Mouse (Mus musculus) MEL-GATA-1-ER (cell line): ENCODE measurements around the gene Wdr63.

ENCODE experiments used
- DNase-seq: peaks from one replicate; pipeline ENCODE4 v3.0.0-alpha.2; 2012; ENCODE audit warnings: low read depth; ENCODE audit errors: extremely low read depth

The Wdr63 gene

DNA sequence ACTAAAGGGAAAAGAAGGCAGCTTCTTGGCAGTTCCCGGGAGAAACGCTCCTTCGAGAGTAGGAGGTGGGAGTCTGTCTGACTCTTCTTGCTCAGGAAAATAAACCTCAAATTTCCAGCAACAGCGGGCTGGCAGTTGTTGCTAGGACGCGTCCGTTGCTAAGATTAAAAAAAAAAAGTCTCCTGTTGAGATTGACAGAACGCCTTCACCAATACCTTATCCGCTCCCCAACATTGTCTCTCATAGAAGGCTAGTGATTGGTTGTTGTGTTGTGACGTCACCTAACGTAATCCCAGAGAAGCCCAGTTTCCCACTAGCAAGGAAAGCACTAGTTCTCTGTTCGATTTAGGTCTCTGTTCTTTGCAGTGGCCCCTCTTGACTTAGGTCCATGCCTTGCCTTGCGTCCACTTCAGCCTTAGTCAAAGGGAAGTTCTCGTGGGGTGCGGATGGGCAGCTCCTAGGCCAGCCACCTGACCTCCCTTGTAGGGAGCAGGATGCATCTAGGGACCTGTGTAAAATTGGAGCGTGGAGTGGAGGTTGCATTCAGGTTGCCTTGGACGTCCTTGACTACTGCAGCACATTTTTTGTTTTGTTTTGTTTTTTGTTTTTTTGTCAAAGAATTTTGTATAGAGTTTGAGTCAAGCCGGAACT lies at the start of gene Wdr63:
Gene Wdr63 (minus strand): TSS at position 210 of the 651 bp plus-strand sequence.
- no peak for DNase-seq

DNA sequence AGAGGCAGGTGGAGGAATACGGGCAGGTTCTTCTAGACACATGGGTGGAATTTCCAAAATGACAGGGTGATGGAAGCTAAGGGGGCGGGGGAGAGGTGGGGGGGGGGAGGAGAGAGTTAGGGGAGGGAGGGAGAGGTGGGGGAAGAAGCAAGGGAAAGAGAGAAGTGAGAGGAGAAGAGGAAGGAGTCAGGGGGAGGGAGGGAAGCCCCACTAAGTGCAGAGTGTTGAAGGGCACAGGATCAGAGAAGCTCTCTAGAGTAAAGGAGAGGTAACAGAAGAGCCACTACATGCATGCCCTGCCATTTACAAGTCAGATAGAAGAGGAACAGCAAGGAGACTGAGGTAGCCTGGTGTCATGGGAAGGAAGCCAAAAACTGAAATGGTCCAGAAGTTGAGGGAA lies 48.9 kb upstream of the Wdr63 start:
- no peak for DNase-seq

DNA sequence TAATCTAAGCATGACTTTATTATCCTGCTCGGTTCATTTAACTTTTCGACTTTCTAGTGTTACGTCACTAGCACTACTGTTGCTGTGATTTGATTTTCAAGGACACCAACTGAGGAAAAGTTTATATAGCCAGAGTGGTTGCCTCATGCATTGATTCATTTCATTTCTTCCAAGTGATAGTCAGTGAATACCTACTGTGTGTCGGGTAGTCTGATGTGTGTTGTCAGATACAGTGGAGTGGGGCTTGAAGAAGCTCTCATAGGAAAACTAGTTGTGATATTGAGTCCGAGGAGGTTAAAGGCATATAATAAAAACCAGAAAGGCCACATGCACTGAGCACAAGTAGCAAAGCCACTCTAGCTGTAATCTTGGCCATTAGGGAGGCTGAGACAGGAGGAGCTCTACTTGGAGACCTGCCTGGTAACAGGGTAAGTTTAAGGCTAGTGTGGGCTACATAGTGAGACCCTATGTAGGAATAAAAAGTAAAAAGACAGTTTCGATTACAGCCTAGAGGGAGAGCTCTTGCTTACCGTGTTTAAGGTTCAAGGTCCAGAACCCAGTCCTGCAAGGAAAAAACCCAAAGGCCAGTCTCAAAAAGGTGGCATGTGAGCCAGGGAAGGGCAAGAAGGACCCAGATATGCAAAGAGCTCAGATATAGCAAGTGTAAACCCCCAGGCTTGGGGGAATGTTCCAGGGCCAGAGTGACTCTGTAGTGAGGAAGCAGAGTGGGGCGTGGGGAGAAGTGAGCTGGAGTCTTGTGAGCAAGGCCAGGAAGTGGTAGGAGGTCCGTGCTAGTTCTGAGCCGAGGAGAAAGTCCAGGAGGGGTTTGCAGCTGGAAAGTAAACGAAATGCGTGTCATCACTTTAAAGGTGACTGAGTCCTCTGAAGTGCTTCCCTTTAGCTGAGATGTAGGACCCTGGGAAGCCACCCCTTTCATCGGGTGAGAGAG lies 48.0 kb upstream of the Wdr63 start:
- no peak for DNase-seq

DNA sequence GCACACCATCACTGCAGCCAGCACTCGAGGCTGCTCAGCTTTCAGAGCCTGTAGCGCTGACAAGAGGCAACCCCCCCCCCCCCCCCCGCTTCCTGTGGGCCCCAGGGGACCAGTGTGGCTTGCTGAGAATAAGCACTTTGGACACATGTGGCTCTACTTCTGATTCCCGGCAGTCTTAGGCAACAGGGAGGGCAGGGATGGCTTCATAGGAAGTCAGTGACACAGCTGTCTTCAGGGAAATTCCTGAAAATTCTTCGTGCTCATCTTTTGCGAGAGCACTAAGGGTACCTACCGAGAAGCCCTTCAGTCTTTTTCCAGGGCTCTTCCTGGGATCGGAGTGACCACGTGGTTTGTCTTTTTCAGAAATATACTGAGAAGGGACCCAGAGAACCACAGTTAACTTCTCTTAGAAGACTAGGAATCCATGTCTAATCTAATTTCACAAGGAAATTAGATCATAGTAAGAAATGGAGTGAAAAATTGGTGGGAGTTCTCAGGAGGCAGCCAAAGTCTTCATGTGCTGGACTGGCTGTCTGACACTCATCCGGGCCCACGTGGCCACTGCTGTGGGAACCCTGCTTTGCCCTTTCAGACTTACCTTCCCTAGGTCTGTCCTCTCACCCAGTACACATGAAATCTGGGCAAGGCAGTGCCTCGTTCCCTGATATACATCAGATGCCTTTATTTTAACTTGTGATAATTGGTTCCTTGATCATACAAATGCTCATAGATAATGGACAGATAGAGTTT lies 46.1 kb upstream of the Wdr63 start:
- no peak for DNase-seq

DNA sequence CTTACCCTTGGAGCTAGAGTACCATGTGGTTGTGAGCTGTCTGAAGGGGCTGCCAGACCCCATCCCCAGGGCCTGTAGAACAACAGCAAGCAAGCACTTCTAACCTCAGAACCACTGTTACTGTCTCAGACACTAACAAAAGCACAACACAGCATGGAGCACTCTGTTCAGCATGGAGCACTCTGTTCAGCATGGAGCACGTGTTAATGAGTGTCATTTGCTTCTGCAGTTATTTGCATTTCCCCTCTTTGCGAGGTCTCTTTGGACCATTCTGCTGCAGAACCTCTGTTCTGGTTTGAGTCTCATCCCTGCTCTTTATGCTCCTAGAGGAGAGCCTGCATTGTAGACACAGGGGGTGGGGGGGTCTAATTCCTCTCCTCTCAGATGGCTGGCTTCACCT lies 45.0 kb upstream of the Wdr63 start:
- DNase-seq: no peak

DNA sequence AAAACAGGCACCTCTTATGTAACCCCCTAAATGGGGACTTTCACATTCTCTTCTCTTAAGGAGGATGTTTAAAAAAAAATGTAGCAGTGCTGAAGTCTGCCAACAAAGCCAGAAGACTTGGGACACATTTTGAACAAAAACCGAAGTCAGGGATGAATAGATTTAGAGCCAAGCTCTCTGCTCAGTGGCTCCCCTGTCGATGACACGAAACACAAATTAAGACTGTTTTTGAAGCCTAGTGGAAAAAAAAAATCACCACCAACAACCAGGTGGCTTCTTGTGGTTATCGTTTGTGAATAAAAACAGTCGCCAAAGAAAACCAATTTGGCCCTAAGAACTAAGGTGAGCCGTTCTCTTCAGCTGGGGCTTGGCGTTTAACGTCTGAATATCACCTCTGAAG lies 44.4 kb upstream of the Wdr63 start:
- DNase-seq: no peak

DNA sequence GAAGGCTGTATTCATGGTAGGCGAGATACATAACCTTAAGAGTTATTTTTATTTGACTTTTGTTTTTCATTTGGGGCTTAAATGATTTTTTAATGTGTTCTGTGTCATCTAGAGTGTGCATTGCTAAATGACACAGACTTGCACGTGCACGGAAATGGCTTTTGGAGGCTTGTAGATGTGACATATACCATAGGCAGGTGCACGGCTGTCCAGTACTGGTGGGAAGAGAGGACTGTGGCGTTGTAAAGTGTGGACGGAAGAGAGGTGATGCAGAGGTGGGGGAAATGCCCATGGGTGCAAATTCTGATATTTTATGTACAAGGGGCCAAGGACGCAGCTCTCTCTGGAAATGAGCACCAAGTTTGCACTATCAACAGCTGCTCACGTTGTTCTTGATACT lies 43.8 kb upstream of the Wdr63 start:
- DNase-seq: no peak

DNA sequence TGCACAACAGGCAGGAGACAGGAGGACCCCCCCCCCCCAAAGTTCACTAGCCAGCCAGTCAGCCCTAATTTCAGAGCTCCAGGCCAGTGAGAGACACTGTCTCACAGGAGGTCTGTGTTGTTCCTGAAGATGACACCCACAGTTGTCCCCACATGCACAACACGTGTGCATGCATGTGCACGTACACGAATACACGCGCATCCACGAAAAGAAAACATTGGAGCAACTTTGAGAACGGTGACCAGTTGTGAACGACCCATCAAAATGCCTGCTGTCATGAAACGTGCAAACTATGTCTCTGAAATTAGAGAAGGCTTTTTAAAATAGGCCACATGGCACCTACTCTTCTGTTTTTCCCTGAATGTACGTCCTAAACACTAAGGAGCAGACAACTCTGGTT lies 43.4 kb upstream of the Wdr63 start:
- DNase-seq: no peak

DNA sequence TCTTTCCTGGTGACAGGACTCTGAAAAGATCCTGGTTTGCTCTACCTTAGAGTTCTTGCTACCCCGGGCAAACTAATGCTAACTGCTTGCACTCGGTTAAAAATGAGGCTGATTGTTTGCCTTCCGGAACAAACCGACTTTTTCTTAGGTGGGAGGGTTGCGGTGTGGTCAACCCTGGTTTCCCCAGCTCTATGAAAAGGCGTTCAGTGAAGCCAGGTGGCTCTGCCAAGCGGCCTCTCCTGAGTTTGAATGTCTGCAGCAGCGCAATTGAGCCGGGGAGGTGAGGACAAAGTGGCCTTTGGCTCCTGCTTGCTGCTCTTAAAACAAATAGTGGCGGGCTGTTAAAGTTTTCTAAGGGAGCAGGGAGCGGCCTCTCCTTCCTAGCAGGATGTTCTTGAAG lies 42.6 kb upstream of the Wdr63 start:
- DNase-seq: no peak

DNA sequence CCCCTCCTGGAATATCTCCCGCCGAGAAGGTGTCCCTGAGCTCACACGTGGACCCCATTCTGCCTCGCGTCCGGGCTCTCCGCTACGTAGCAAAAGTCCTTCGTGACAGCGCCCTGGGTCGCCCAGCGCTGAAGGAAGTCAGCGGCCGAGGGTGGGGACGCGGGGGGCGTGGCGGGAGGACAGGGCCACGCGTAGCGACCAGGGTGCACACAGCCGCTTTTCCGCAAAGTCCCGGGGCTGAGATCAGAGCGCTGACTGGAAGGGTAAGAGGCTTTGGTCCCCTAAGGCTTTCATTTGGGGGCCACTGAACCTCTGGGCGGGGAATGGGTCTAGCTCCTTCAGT lies 42.1 kb upstream of the Wdr63 start:
- no peak for DNase-seq

DNA sequence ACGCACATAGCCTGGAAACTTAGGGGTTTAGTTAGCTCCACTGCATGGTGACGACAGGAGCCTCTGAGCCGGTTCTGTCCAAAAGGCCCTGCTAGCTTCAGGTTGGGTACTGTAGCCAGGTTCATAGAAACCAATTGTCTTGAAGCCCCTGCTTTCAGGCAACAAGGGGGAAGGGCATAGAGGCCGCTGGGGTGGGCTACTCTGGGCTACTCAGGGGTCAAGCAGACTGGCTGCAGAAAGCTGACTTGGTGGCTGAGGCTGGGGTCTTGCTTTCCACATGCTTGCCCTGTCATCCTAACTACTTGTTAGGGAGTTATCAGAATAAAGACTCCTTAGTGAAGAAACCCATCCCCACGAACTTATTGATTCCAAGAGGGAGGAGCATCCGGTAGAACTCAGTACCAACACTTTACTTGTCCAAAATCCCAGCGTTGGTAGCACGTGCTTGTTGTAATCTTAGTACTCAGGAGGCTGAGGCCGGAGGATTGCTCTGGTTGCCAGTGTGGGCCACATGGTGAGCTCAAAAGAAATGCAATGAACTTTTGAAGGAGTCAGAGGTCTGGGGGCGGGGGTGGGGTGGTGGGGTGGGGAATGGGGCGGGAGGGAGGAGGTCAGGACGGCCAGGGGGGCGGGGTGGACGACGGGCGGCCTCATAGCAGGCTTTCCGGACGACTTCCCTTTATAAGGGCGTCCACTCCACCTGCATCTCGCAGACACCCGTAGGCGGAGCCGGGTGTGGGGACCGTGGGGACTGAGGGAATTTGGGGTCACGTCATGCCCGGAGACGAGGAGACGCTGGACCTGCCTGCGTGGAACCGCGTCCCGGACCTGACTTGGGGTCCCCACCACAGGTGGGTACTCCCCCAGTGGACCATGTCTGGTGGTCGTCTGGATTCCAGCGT lies 41.5 kb upstream of the Wdr63 start, which contains the start of gene Mcoln2:
Gene Mcoln2 (plus strand): TSS at position 678 of the 902 bp plus-strand sequence.
- no peak for DNase-seq

DNA sequence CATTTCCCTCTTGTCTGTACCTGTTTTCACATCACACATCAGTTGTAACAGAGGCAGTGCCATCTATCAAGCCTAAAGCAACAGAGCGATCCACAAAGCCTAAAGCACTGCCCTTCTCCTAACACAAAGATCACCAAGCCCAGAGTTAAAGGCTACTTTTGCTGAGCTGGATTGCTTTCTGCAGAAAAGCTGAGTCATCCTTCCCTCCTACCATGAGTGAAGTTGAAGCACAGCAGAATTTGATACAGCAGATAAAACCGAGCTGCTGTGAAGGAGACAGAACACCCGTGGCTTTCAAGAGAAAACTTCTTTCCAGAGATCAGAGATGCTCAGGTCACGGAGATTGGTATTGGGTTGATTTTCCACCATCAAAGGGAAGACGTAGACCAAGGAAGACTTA lies 38.2 kb upstream of the Wdr63 start:
- peak; percentile 64 for DNase-seq

DNA sequence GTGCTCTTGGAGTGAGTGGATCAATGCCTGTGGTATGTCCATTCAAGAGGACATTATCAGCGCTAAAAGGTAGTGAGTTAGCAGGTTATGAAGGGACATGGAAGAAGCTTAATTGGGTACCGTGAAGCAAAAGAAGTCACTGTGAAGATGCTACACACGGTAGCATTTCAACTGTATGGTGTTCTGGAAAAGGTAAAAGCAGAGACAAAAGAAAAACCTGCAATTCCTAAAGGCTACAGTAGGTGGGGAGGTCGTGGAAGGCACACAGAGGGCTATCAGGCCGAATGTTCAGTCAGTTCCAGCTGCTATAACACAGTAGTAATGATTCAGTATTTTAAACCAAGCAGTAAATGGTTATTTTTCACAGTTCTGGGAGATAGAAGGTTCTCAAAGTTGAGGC lies 37.6 kb upstream of the Wdr63 start:
- DNase-seq: no peak

DNA sequence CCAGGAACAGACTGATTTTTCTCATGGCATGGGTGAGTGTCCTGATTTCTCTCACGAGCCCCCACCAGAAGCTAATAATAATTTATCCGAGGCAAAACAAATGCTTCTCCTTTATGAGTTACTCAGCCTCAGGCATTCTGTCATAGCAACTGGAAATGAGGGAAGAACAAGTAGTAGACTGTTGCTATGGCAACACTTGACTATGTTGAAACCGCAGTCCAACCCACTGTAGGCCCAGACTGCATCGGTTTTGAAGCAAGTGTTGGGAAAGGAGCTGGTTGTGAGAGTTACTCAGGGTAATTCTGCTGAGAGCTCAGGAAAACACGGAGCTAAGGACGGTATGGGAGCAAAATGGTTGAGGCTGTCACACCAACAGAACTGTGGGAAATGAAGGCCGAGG lies 34.6 kb upstream of the Wdr63 start:
- no peak for DNase-seq

DNA sequence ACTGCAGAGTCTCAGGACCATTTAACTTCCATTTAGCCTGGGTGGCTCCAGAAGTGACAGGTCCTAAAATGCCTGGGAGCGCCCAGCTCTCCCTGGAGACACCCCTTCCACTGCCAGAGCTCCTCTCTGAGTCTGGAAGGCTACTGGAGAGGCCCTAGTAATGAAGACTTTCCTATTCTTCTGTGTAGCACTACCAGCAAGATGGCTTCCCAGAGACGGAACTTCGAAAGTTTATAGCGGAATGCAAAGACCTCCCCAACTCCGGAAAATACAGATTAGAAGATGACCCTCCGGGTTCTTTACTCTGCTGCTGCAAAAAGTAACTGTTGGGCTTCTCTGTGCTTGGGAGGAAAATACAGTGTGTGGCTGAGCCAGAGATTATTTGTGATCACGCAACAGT lies 32.3 kb upstream of the Wdr63 start:
- DNase-seq: no peak

DNA sequence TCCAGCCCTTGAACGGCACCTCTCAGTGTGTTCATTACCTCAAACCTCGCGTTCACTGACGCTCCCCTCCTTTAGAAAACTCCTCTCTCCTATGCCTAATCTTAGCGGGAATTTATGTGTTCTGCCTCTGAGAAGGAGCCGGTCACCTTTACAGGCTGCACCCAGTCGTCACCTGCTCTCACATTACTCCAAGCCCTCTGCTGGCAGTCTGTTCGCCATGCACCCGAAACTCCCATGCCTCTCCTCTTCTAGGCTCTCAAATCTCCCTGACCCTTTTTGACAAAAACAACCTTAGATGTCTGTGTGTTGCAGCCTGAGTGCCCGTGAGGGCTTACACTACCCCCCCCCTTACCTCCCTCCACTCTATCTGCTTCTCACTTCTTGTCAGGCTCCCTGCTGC lies 28.5 kb upstream of the Wdr63 start:
- no peak for DNase-seq

DNA sequence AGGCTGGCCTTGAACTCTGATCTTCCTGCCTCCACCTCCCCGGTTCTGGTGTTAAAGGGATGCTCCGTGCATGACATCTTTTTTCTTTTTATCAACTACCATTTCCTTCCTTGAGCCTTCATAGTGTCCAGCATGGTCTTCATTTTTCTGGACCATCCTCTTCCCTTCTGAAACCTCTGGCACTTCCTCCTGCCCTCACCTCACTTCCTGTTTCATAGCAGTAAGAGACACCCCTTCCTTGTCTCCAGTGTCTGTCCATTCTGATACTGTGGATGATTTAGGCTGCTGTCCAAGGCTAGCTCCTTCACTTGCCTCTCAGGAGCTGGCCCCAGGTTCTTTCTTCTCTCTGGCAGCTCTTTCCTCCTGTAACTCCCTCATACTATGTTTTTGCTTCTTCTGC lies 27.5 kb upstream of the Wdr63 start:
- DNase-seq: no peak

DNA sequence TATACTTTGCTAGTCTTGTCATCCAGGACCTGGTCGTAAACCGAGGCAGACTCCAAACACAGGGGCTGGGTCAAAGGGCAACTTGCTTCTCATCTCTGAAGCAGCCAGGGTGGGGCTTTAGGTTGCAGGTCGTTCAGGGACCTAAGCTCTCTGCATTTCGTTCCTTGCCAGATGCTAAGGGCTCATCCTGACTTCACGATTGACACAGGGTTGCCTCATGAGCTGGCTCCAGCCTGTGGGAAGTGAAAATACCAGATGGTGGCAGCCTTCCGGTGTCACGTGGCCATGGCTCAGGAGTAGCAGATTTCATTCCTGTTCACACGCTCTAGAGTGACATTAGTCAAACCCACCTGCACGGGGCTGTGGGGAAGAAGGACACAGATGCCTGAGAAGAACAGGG lies 26.9 kb upstream of the Wdr63 start:
- DNase-seq: no peak

DNA sequence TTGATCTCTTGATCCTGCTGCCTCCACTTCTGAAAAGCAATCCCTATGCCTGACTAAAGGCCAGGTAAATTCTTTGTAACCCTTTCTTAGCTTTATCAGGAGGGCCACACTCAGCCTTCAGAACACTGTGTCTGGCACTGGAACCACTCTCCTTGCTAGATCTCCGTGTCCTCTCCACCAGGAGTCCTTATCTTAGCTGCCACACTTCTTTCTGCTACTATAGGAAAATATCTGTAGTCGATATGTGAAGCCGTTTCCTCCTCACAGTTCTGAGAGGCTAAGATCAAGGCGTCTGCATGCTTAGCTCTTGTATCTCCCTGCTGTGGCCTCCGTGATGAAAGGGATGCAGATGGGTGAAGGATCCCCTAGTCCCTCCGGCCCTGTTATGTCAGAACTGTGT lies 19.3 kb upstream of the Wdr63 start:
- DNase-seq: peak; percentile 97

DNA sequence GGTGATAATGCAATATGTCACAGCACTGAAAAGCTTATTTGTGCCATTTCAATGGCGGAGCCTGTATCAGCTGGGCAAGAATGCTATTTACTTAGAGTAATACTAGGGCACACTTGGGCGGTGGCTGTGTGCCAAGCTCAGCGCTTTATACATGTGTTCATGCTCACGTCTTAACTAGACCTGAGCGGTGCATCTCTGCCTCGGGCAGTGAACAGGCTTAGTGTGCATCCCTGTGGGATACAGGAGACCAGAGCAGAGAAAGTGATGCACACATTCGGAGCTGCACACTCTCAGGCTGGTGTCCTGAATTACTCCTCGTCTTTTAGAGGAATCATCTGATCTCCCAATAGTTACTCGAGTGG lies 15.5 kb upstream of the Wdr63 start:
- no peak for DNase-seq

DNA sequence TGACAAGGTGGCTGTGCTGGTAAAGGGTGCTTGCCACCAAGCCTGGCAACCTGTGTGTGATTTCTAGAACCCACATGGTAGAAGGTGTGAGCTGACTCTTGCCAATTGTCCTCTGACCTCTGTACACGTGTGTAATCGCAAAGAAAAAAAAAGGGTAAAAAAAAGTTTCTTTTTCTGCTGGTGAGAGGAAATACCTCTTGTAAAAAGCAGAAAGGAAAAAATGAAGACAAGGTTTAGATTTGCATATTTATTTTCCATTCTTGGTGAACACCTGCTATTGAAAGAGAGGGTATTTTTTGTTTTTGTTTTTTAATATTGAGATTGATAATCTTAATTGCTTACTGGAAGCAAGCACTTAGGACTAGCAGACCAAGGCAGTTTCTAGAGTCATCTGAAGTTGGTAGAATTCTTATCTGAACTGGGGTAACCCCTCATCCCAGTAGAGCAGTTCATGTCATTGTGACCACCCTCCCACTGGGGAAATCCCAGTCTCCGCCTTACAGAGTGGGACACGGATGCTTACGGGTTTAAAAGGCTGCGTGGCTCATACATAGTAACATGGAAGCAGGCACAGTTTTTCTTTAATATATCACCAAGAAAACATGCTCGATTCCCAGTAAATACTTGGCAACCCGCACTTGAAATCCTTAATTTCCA lies 15.0 kb upstream of the Wdr63 start:
- no peak for DNase-seq
